Mouse (Mus musculus) ovary, postnatal 10 days (tissue): ENCODE measurements around the gene Mageb1.
"Not testable (repeated sequence)": the region's sequence is repeated elsewhere in the genome, so short reads cannot be mapped to it uniquely, and the experiment has no call there.

Source experiments
- DNase-seq: peaks from one replicate; pipeline ENCODE4 v3.0.0; 2022; ENCODE audit warnings: low spot score

The Mageb1 gene

GRCm38 (mm10) chrX:92016233-92016632 lies at the start of gene Mageb1:
Gene Mageb1 (minus strand): TSS chrX:92016333.
- not testable (repeated sequence) for DNase-seq
